Comparison of ENCODE assay signal across 20 mouse cellular contexts in genomic region chr9:49499878-49500277, GRCm38 (mm10). TPM values are rescaled to one million over a fixed set of nuclear protein-coding genes. Genes with fewer than 3 reads are reported as not detected.
DNase-seq lines count a peak whose midpoint lies in the region; ATAC-seq and TF ChIP-seq lines count a peak whose summit lies in the region.
"Had no signal": no experiment of that assay in that cellular context is flagged by ENCODE, and none has a peak within 500 bp of the region (broad histone marks: within the 10 kb centered on the region; RNA-seq: fewer than 3 reads in every experiment).

No protein-coding gene starts in this region.

- no peak for TF ChIP-seq RAD21 in MEL (IDR thresholded peaks at IDR 0.05; ENCODE audit: low read depth, low read length)

- no peaks in the 10 kb centered on the region for H3K9me3 ChIP-seq in heart, embryonic 11.5 days (replicated peaks; ENCODE audit: control insufficient read depth, low read length)
- no peaks in the 10 kb centered on the region for H3K9me3 ChIP-seq in midbrain, embryonic 15.5 days
- no peaks in the 10 kb centered on the region for H3K9me3 ChIP-seq in midbrain, embryonic 11.5 days (ENCODE audit: control insufficient read depth, low read length)
- H3K9me3 ChIP-seq in MEL (replicated peaks; ENCODE audit: insufficient read depth, low read length) = no peaks in the 10 kb centered on the region
- H3K9me3 ChIP-seq: forebrain, embryonic 15.5 days; hindbrain, embryonic 12.5 days had no signal

- H3K36me3 ChIP-seq in heart, embryonic 11.5 days (ENCODE audit: control insufficient read depth, insufficient read depth, low read length) = no peaks in the 10 kb centered on the region
- peaks cover 4% of the 10 kb centered on the region; the same call in 1 of the 2 replicates for H3K36me3 ChIP-seq in midbrain, embryonic 15.5 days (replicated peaks)
- H3K36me3 ChIP-seq in midbrain, embryonic 11.5 days (ENCODE audit: control insufficient read depth, insufficient read depth, low read length) = no peaks in the 10 kb centered on the region
- H3K36me3 ChIP-seq in MEL (ENCODE audit: control insufficient read depth in 1 of 2, insufficient read depth in 2 of 2, low read length in 2 of 2) = no peaks in the 10 kb centered on the region

- TF ChIP-seq EP300 in MEL (IDR thresholded peaks at IDR 0.05; ENCODE audit: low read depth in 1 of 2, low read length in 2 of 2) = no peak

- intact Hi-C loops in left cerebral cortex, postnatal 14 days (cut with DNase I) = no loop called here

- no peak for TF ChIP-seq CTCF in MEL (IDR thresholded peaks at IDR 0.05 in 2 of 3, conservative IDR thresholded peaks at IDR 0.05 in 1 of 3; ENCODE audit: control insufficient read depth in 1 of 3, insufficient read depth in 1 of 3, low read depth in 2 of 3, low read length in 3 of 3, poor library complexity in 1 of 3, severe bottlenecking in 1 of 3)
- no peak for TF ChIP-seq CTCF in embryonic fibroblast, embryonic 13.5 days (IDR thresholded peaks at IDR 0.05; ENCODE audit: borderline replicate concordance, insufficient read depth, low read length)

- no peaks in the 10 kb centered on the region for H3K4me1 ChIP-seq in heart, embryonic 11.5 days (ENCODE audit: control insufficient read depth, insufficient read depth, low read length)
- no peaks in the 10 kb centered on the region for H3K4me1 ChIP-seq in midbrain, embryonic 15.5 days
- no peaks in the 10 kb centered on the region for H3K4me1 ChIP-seq in midbrain, embryonic 11.5 days (ENCODE audit: control insufficient read depth, insufficient read depth, low read length)
- H3K4me1 ChIP-seq in MEL (ENCODE audit: control insufficient read depth in 1 of 2, insufficient read depth in 2 of 2, low read length in 2 of 2) = no peaks in the 10 kb centered on the region
- H3K4me1 ChIP-seq in embryonic fibroblast, embryonic 13.5 days (ENCODE audit: control insufficient read depth, insufficient read depth, low read length) = no peaks in the 10 kb centered on the region
- H3K4me1 ChIP-seq: forebrain, embryonic 15.5 days; hindbrain, embryonic 12.5 days had no signal

- H3K9ac ChIP-seq in heart, embryonic 11.5 days (ENCODE audit: low read depth, low read length) = no peak overlapping the region
- no peak overlapping the region for H3K9ac ChIP-seq in midbrain, embryonic 15.5 days
- H3K9ac ChIP-seq in midbrain, embryonic 11.5 days (ENCODE audit: low read length) = no peak overlapping the region
- H3K9ac ChIP-seq in MEL (ENCODE audit: control insufficient read depth, low read depth, low read length, poor library complexity, severe bottlenecking) = no peak overlapping the region
- H3K9ac ChIP-seq: forebrain, embryonic 15.5 days; hindbrain, embryonic 12.5 days had no signal

- H3K27me3 ChIP-seq in heart, embryonic 11.5 days (ENCODE audit: control insufficient read depth, insufficient read depth, low read length) = no peaks in the 10 kb centered on the region
- H3K27me3 ChIP-seq in midbrain, embryonic 15.5 days (replicated peaks) = no peaks in the 10 kb centered on the region
- H3K27me3 ChIP-seq in midbrain, embryonic 11.5 days (ENCODE audit: control insufficient read depth, insufficient read depth, low read length) = no peaks in the 10 kb centered on the region
- H3K27me3 ChIP-seq in MEL (ENCODE audit: control insufficient read depth in 1 of 2, insufficient read depth in 2 of 2, low read length in 2 of 2) = no peaks in the 10 kb centered on the region; a peak in 1 of 4 replicates
- H3K27me3 ChIP-seq: forebrain, embryonic 15.5 days; hindbrain, embryonic 12.5 days; Patski had no signal

- TF ChIP-seq POLR2A in MEL (IDR thresholded peaks at IDR 0.05; ENCODE audit: control insufficient read depth in 1 of 2, insufficient read depth in 1 of 2, low read depth in 1 of 2, low read length in 2 of 2, poor library complexity in 1 of 2) = no peak
- peak; percentile 30; the same call in 1 of the 2 replicates for TF ChIP-seq POLR2A in embryonic fibroblast, embryonic 13.5 days (IDR thresholded peaks at IDR 0.05; ENCODE audit: low read depth, low read length)

- no peak overlapping the region for H3K4me2 ChIP-seq in heart, embryonic 11.5 days
- H3K4me2 ChIP-seq in midbrain, embryonic 15.5 days = no peak overlapping the region
- H3K4me2 ChIP-seq in midbrain, embryonic 11.5 days = no peak overlapping the region
- H3K4me2 ChIP-seq: forebrain, embryonic 15.5 days; hindbrain, embryonic 12.5 days had no signal

- WGBS in heart, embryonic 11.5 days (ENCODE audit: insufficient replicate concordance) = 86% methylated on average over 2 of the region's 2 CpGs
- WGBS in midbrain, embryonic 15.5 days = 89% methylated on average over 2 of the region's 2 CpGs
- WGBS in midbrain, embryonic 11.5 days = 88% methylated on average over 2 of the region's 2 CpGs

- no peaks in the 10 kb centered on the region for H3K79me2 ChIP-seq in MEL (ENCODE audit: control insufficient read depth, insufficient read depth, low read length, poor library complexity)

- ATAC-seq in heart, embryonic 11.5 days (replicated peaks; ENCODE audit: insufficient number of reproducible peaks, low FRiP score, low TSS enrichment) = no peak
- 0 out of 2 replicates have a peak, but pooled peaks have one; percentile 20 for ATAC-seq in midbrain, embryonic 15.5 days (replicated peaks)
- ATAC-seq in midbrain, embryonic 11.5 days (ENCODE audit: low FRiP score) = no peak
- ATAC-seq: activated CD4-positive, CD25-positive, alpha-beta regulatory T cell, adult 4 months; forebrain, embryonic 15.5 days; hindbrain, embryonic 16.5 days; inflammation-experienced regulatory T-cells, adult 6 months; Patski had no signal

- no peak overlapping the region for H3K4me3 ChIP-seq in heart, embryonic 11.5 days (ENCODE audit: low read depth, low read length)
- no peak overlapping the region for H3K4me3 ChIP-seq in midbrain, embryonic 15.5 days
- H3K4me3 ChIP-seq in midbrain, embryonic 11.5 days (ENCODE audit: low read depth, low read length) = no peak overlapping the region
- no peak overlapping the region for H3K4me3 ChIP-seq in MEL (ENCODE audit: control insufficient read depth in 1 of 2, insufficient read depth in 1 of 2, low read depth in 2 of 2, low read length in 2 of 2)
- H3K4me3 ChIP-seq in embryonic fibroblast, embryonic 13.5 days (ENCODE audit: insufficient read depth, low read length) = no peak overlapping the region
- H3K4me3 ChIP-seq: forebrain, embryonic 15.5 days; hindbrain, embryonic 12.5 days had no signal

- H3K27ac ChIP-seq in heart, embryonic 11.5 days (ENCODE audit: low read depth, low read length) = no peak overlapping the region
- no peak overlapping the region for H3K27ac ChIP-seq in midbrain, embryonic 15.5 days
- H3K27ac ChIP-seq in midbrain, embryonic 11.5 days (ENCODE audit: low read depth, low read length) = no peak overlapping the region
- no peak overlapping the region for H3K27ac ChIP-seq in MEL (ENCODE audit: control insufficient read depth, low read depth, low read length)
- H3K27ac ChIP-seq in embryonic fibroblast, embryonic 13.5 days (ENCODE audit: insufficient read depth, low read length) = no peak overlapping the region
- H3K27ac ChIP-seq: forebrain, embryonic 15.5 days; hindbrain, embryonic 12.5 days had no signal

- peak; percentile 17 for DNase-seq in heart, adult 11 months
- no peak for DNase-seq in midbrain, embryonic 11.5 days (ENCODE audit: low spot score, missing footprints)
- no peak for DNase-seq in MEL (ENCODE audit: low read depth, low spot score)
- no peak for DNase-seq in left cerebral cortex, postnatal 14 days (ENCODE audit: low spot score in 2 of 2)
- DNase-seq: adrenal gland, adult 2 months; adrenal gland, postnatal 25 days; cerebellum, adult 18-20 months; cerebellum, postnatal 10 days; gastrocnemius, postnatal 10 days; heart, postnatal 10 days; heart, postnatal 4 days had no signal

TF ChIP-seq in MEL, 35 proteins besides CTCF, POLR2A, EP300 and RAD21:
- TF ChIP-seq HCFC1 (IDR thresholded peaks at IDR 0.05; ENCODE audit: low read depth, low read length) (no peak), POLR2AphosphoS5 (IDR thresholded peaks at IDR 0.05; ENCODE audit: borderline replicate concordance, low read depth, low read length) (peak; percentile 61; the same call in 1 of the 2 replicates)

RNA-seq across cellular contexts. Expression of gene Ttc12, which starts 13.9 kb away (rescaled TPM):
- polyA plus RNA-seq in heart, embryonic 11.5 days (2014; fragmentation: Nextera tagmentation; extraction: Ambion mirVana) = 1.5 and 1.9 TPM in 2 replicates
- polyA plus RNA-seq in midbrain, embryonic 15.5 days (2015; fragmentation: Nextera tagmentation; extraction: Ambion mirVana) = 1.9 and 2.1 TPM in 2 replicates
- 2.1 and 3.2 TPM in 2 replicates for polyA plus RNA-seq in midbrain, embryonic 11.5 days (2014; fragmentation: Nextera tagmentation; extraction: Ambion mirVana)
- 0.31 and 0.39 TPM in 2 replicates for total RNA-seq in MEL (2012; rRNA removed)
- under 1 TPM in 1 of 2 experiments, not detected in 1; 0.78 TPM for polyA plus RNA-seq in MEL (2012; ENCODE audit: insufficient read depth in 1 of 2, insufficient read length in 2 of 2, low read depth in 1 of 2, low replicate concordance in 2 of 2, missing spikeins in 1 of 2)
- polyA plus RNA-seq in embryonic fibroblast, embryonic 13.5 days (2011; ENCODE audit: insufficient read length, low read depth, missing spikeins) = 9.6 and 14.8 TPM in 2 replicates
- 1 to 10 TPM; 1.1 to 1.3 TPM for total RNA-seq in left cerebral cortex, postnatal 14 days (2021)
- polyA plus RNA-seq: activated CD4-positive, CD25-positive, alpha-beta regulatory T cell, adult 4 months; inflammation-experienced regulatory T-cells, adult 6 months had no signal
